Mouse (Mus musculus) forebrain, embryonic 12.5 days (tissue): ENCODE data around the gene Emc9. TPM values are rescaled to one million over a fixed set of nuclear protein-coding genes. Genes with fewer than 3 reads are reported as not detected.

Experiments used
- ATAC-seq: fragments of 200-750 bp; cut with Nextera tagmentation; 2 replicates; pipeline ENCODE4 v1.8.0; 2017; ENCODE audit warnings: moderate TSS enrichment; ENCODE audit not compliant: low FRiP score
- H3K27ac ChIP-seq: fragments of 300-500 bp; sonication (generic); 2 replicates; pipeline ENCODE4 v1.5.1; 2016; ENCODE audit warnings: mild to moderate bottlenecking
- H3K27me3 ChIP-seq: fragments of 300-500 bp; sonication (generic); 2 replicates; pipeline ENCODE4 v1.6.1; 2016; ENCODE audit warnings: mild to moderate bottlenecking
- H3K36me3 ChIP-seq: fragments of 300-500 bp; sonication (generic); replicated peaks from 2 replicates; pipeline ENCODE4 v1.6.1; 2016; ENCODE audit warnings: mild to moderate bottlenecking
- H3K4me1 ChIP-seq: fragments of 300-500 bp; sonication (generic); 2 replicates; pipeline ENCODE4 v1.6.1; 2016
- H3K4me2 ChIP-seq: fragments of 300-500 bp; sonication (generic); 2 replicates; pipeline ENCODE4 v1.6.1; 2016; ENCODE audit warnings: mild to moderate bottlenecking, moderate library complexity
- H3K4me3 ChIP-seq: fragments of 300-500 bp; sonication (generic); replicated peaks from 2 replicates; pipeline ENCODE4 v1.5.1; 2016; ENCODE audit warnings: mild to moderate bottlenecking
- H3K9ac ChIP-seq: fragments of 300-500 bp; sonication (generic); 2 replicates; pipeline ENCODE4 v1.6.1; 2016; ENCODE audit warnings: mild to moderate bottlenecking
- H3K9me3 ChIP-seq: fragments of 300-500 bp; sonication (generic); 2 replicates; pipeline ENCODE4 v1.6.1; 2016
- WGBS: fragments of 180-500 bp; shearing (Covaris S2); methylation state at CpG from one replicate; pipeline ENCODE4 v1.1.7; 2016; 5-methylcytosine and 5-hydroxymethylcytosine counted together
- polyA plus RNA-seq: library from polyadenylated mRNA; unstranded; fragments of >200 nt; fragmentation: Nextera tagmentation; extraction: Ambion mirVana; gene quantifications from 2 replicates; pipeline ENCODE4 v1.2.1, GENCODE M21; 2016

The Emc9 gene
- polyA plus RNA-seq, 1 experiment from 2014 or later, result 6.0 TPM

- Histone ChIP-seq H3K4me1 (peaks cover 5% of the 10 kb centered on the region; the same call in 1 of the 2 replicates), H3K4me3 (no peak overlapping the region)
- no peak for ATAC-seq
Measured at GRCm38 (mm10) chr14:55554635-55555034, 30.5 kb downstream of the Emc9 start.

GRCm38 (mm10) chr14:55551794-55552193 lies 33.3 kb downstream of the Emc9 start:
- WGBS, result 94% methylated on average over 8 of the region's 8 CpGs
- no peak for ATAC-seq

More at GRCm38 (mm10) chr14:55554635-55555034, 30.5 kb downstream of the Emc9 start:
- H3K27ac ChIP-seq, result no peak overlapping the region
- H3K4me2 ChIP-seq, result no peak overlapping the region
- H3K36me3 ChIP-seq, result no peaks in the 10 kb centered on the region
- no peaks in the 10 kb centered on the region for H3K27me3 ChIP-seq
- H3K9ac ChIP-seq, result no peak overlapping the region
- H3K9me3 ChIP-seq, result no peaks in the 10 kb centered on the region

DNA sequence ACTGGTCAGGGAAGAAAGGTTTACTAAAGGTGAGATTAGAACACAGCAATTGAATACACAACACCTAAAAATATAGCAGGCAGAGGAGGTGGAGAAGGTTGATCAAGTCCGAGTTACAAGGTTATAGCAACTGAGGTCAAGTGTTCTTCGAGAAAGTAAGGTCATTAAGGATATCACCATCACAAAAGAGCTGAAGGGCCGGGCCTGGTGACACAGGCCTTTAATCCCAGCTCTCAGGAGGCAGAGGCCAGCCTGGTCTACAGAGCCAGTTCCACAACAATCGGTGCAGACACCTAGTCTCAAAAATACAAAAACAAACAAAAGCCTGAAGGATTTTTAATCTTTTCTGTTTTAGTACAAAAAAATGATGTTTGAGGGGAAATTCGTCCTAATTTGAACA lies 33.8 kb downstream of the Emc9 start:
- Histone ChIP-seq H3K4me3 (no peak overlapping the region), H3K9ac (no peak overlapping the region), H3K27ac (no peak overlapping the region), H3K9me3 (no peaks in the 10 kb centered on the region), H3K27me3 (no peaks in the 10 kb centered on the region), H3K4me1 (no peaks in the 10 kb centered on the region), H3K36me3 (peaks cover 22% of the 10 kb centered on the region), H3K4me2 (no peak overlapping the region)
- ATAC-seq, result no peak
- WGBS, result 71% methylated on average over 5 of the region's 5 CpGs

More at GRCm38 (mm10) chr14:55551794-55552193, 33.3 kb downstream of the Emc9 start:
- H3K9me3 ChIP-seq, result no peaks in the 10 kb centered on the region
- peaks cover under 1% of the 10 kb centered on the region; the same call in 1 of the 2 replicates for H3K4me1 ChIP-seq
- H3K27me3 ChIP-seq, result no peaks in the 10 kb centered on the region
- no peak overlapping the region for H3K4me2 ChIP-seq
- no peak overlapping the region for H3K9ac ChIP-seq
- H3K36me3 ChIP-seq, result peaks cover 20% of the 10 kb centered on the region
- no peak overlapping the region for H3K27ac ChIP-seq
- no peak overlapping the region for H3K4me3 ChIP-seq

- Histone ChIP-seq H3K27ac (no peak overlapping the region), H3K4me2 (no peak overlapping the region), H3K36me3 (peaks cover 26% of the 10 kb centered on the region), H3K4me1 (no peaks in the 10 kb centered on the region), H3K9ac (no peak overlapping the region), H3K4me3 (no peak overlapping the region), H3K9me3 (no peaks in the 10 kb centered on the region), H3K27me3 (no peaks in the 10 kb centered on the region)
- WGBS, result 88% methylated on average over 6 of the region's 6 CpGs
- no peak for ATAC-seq
Measured at GRCm38 (mm10) chr14:55550191-55550590, 34.9 kb downstream of the Emc9 start.

DNA sequence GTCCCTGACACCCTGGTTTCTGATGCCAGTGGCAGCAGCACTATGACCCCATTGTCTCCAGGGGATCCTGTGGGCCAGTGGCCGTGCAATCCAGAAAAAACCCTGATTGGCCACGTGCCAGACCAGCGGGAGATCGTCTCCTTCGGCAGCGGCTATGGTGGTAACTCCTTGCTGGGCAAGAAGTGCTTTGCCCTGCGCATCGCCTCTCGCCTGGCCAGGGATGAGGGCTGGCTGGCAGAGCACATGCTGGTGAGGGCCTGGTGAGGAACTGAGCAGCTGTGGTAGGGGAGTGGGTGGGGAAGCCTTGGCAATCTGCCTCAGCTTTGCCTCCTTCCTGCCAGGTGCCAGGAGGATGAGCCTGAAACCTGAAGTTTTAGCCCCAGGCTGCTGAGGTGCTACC lies 40.8 kb downstream of the Emc9 start:
- Histone ChIP-seq H3K9me3 (no peaks in the 10 kb centered on the region), H3K4me2 (no peak overlapping the region), H3K27ac (0 out of 2 replicates have a peak overlapping the region, but pooled peaks have one; percentile 19), H3K4me1 (peaks cover 19% of the 10 kb centered on the region), H3K27me3 (no peaks in the 10 kb centered on the region), H3K4me3 (no peak overlapping the region), H3K36me3 (peaks cover 38% of the 10 kb centered on the region), H3K9ac (peak overlapping the region; percentile 38; the same call in 1 of the 2 replicates)
- no peak for ATAC-seq
- WGBS, result 85% methylated on average over 9 of the region's 9 CpGs

GRCm38 (mm10) chr14:55542268-55542667 lies 42.8 kb downstream of the Emc9 start:
- ATAC-seq, result no peak
- Histone ChIP-seq H3K27me3 (0 out of 2 replicates have a peak, but pooled peaks cover 3% of the 10 kb centered on the region), H3K4me1 (peaks cover 19% of the 10 kb centered on the region), H3K27ac (no peak overlapping the region), H3K9me3 (no peaks in the 10 kb centered on the region), H3K4me2 (no peak overlapping the region), H3K4me3 (no peak overlapping the region), H3K9ac (no peak overlapping the region), H3K36me3 (peaks cover 19% of the 10 kb centered on the region)
- 97% methylated on average over 12 of the region's 12 CpGs for WGBS

- Histone ChIP-seq H3K9me3 (no peaks in the 10 kb centered on the region), H3K4me3 (peak overlapping the region; percentile 57), H3K27ac (peak overlapping the region; percentile 83), H3K4me2 (peak overlapping the region; percentile 90), H3K9ac (peak overlapping the region; percentile 72), H3K27me3 (0 out of 2 replicates have a peak, but pooled peaks cover 3% of the 10 kb centered on the region), H3K36me3 (peaks cover 16% of the 10 kb centered on the region), H3K4me1 (peaks cover 19% of the 10 kb centered on the region)
- ATAC-seq, result peak; percentile 72
- 7% methylated on average over 10 of the region's 10 CpGs for WGBS
Measured at GRCm38 (mm10) chr14:55540787-55541321, 44.2 kb downstream of the Emc9 start.

- no peaks in the 10 kb centered on the region for H3K9me3 ChIP-seq
- peak; percentile 84 for ATAC-seq
- H3K36me3 ChIP-seq, result peaks cover 13% of the 10 kb centered on the region
- H3K4me1 ChIP-seq, result peaks cover 19% of the 10 kb centered on the region
- H3K27me3 ChIP-seq, result 0 out of 2 replicates have a peak, but pooled peaks cover 3% of the 10 kb centered on the region
- H3K9ac ChIP-seq, result peak within 1 kb of the TSS; percentile 72
- H3K27ac ChIP-seq, result peak within 1 kb of the TSS; percentile 83
- H3K4me3 ChIP-seq, result peak within 1 kb of the TSS; percentile 57
- WGBS, result 0% methylated on average over 32 of the region's 32 CpGs
- peak within 1 kb of the TSS; percentile 90 for H3K4me2 ChIP-seq
Measured at GRCm38 (mm10) chr14:55540067-55540786, 44.9 kb downstream of the Emc9 start, which contains the start of gene Pck2. Gene Pck2 (plus strand): TSS chr14:55540266.

DNA sequence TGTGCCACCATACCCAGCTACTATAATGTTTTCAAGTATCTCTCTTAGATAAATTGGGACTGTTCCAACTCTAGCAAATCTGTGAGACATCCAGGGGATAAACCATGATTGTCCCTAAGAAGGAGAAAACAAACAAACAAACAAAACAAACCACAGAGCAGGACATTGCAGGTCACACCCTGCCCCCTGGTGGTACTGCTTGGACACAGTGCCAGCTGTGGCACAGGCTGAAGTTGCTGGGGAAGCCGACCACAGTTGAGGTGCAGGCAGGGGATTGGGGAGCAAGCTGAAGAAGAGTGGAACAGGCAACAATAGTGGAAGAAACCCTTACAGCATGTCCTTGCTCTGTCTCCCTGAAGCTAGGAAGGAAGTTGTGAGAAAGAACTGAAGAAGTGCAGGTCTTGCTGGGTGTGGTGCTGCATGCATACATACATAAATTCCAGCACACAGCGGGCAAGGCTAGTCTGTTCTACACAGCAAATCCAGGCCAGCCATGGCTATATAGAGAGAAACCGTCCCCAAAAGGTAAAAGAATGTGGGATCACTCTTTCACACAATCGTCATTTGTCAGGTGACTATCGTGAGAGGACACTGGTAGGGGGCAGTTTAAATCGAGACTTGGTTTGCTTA lies 48.9 kb downstream of the Emc9 start:
- H3K4me1 ChIP-seq, result peaks cover 15% of the 10 kb centered on the region
- H3K27ac ChIP-seq, result no peak overlapping the region
- WGBS, result 61% methylated on average over 6 of the region's 6 CpGs
- H3K27me3 ChIP-seq, result 0 out of 2 replicates have a peak, but pooled peaks cover 3% of the 10 kb centered on the region
- no peak overlapping the region for H3K4me2 ChIP-seq
- no peak for ATAC-seq
- H3K36me3 ChIP-seq, result no peaks in the 10 kb centered on the region
- no peak overlapping the region for H3K4me3 ChIP-seq
- no peaks in the 10 kb centered on the region for H3K9me3 ChIP-seq
- H3K9ac ChIP-seq, result no peak overlapping the region

Other genes starting within 250 kb of the Emc9 start
- gene Dhrs4, start 106.5 kb downstream of the Emc9 start, polyA plus RNA-seq, result 52.5 and 59.9 TPM in 2 replicates
- gene Carmil3, start 94.7 kb downstream of the Emc9 start, polyA plus RNA-seq, result 17.8 and 18.6 TPM in 2 replicates
- gene Cpne6, start 74.9 kb downstream of the Emc9 start, polyA plus RNA-seq, result 0.55 and 0.90 TPM in 2 replicates
- gene Nrl, start 60.3 kb downstream of the Emc9 start, polyA plus RNA-seq, result not detected in 2 replicates
- gene Pck2, start 45.0 kb downstream of the Emc9 start, polyA plus RNA-seq, result 19.0 and 19.8 TPM in 2 replicates
- gene Dcaf11, start 25.3 kb downstream of the Emc9 start, polyA plus RNA-seq, result 103 and 105 TPM in 2 replicates
- gene A730061H03Rik, start 24.9 kb downstream of the Emc9 start, polyA plus RNA-seq, result 0.64 TPM in 1 of 2 replicates, not detected in the other
- gene Fitm1, start 9.7 kb downstream of the Emc9 start, polyA plus RNA-seq, result 0.20 TPM in 1 of 2 replicates, not detected in the other
- gene Psme1, start 7.2 kb downstream of the Emc9 start, polyA plus RNA-seq, result 117 and 119 TPM in 2 replicates
- gene Psme2, start 5.8 kb upstream of the Emc9 start, polyA plus RNA-seq, result 199 and 201 TPM in 2 replicates
- 18.2 and 20.8 TPM in 2 replicates for gene Rnf31, start 6.4 kb upstream of the Emc9 start, polyA plus RNA-seq
- 9.8 and 10.3 TPM in 2 replicates for gene Irf9, start 18.3 kb upstream of the Emc9 start, polyA plus RNA-seq
- gene Rec8, start 32.7 kb upstream of the Emc9 start, polyA plus RNA-seq, result 7.2 and 8.5 TPM in 2 replicates
- gene Ipo4, start 50.7 kb upstream of the Emc9 start, polyA plus RNA-seq, result 68.5 and 68.6 TPM in 2 replicates
- gene Gm49378, start 52.6 kb upstream of the Emc9 start, polyA plus RNA-seq, result 4.0 and 5.6 TPM in 2 replicates
- 68.7 and 73.4 TPM in 2 replicates for gene Tm9sf1, start 58.5 kb upstream of the Emc9 start, polyA plus RNA-seq
- gene Tssk4, start 64.9 kb upstream of the Emc9 start, polyA plus RNA-seq, result 0.65 and 0.68 TPM in 2 replicates
- gene Mdp1, start 75.2 kb upstream of the Emc9 start, polyA plus RNA-seq, result 60.5 and 64.5 TPM in 2 replicates
- gene Gmpr2, start 86.6 kb upstream of the Emc9 start, polyA plus RNA-seq, result 59.3 and 63.5 TPM in 2 replicates
- gene Nedd8, start 86.8 kb upstream of the Emc9 start, polyA plus RNA-seq, result 577 and 583 TPM in 2 replicates
- gene Tinf2, start 96.5 kb upstream of the Emc9 start, polyA plus RNA-seq, result 61.6 and 68.2 TPM in 2 replicates
- gene Tgm1, start 128.6 kb upstream of the Emc9 start, polyA plus RNA-seq, result 0.55 and 0.58 TPM in 2 replicates
- 32.1 and 34.0 TPM in 2 replicates for gene Rabggta, start 137.0 kb upstream of the Emc9 start, polyA plus RNA-seq
- gene Dhrs1, start 160.4 kb upstream of the Emc9 start, polyA plus RNA-seq, result 68.8 and 74.1 TPM in 2 replicates
- gene Nop9, start 160.4 kb upstream of the Emc9 start, polyA plus RNA-seq, result 47.9 and 52.0 TPM in 2 replicates
- gene Cideb, start 173.2 kb upstream of the Emc9 start, polyA plus RNA-seq, result 0.40 TPM in 1 of 2 replicates, not detected in the other
- 0.20 and 0.41 TPM in 2 replicates for gene Ltb4r2, start 176.1 kb upstream of the Emc9 start, polyA plus RNA-seq
- gene Ltb4r1, start 180.7 kb upstream of the Emc9 start, polyA plus RNA-seq, result 0.13 and 0.19 TPM in 2 replicates
- gene Adcy4, start 198.8 kb upstream of the Emc9 start, polyA plus RNA-seq, result 5.5 and 6.0 TPM in 2 replicates
- gene Ripk3, start 203.6 kb upstream of the Emc9 start, polyA plus RNA-seq, result 5.1 and 5.9 TPM in 2 replicates
- 25.4 and 35.6 TPM in 2 replicates for gene Nfatc4, start 237.8 kb upstream of the Emc9 start, polyA plus RNA-seq